Mouse (Mus musculus): ENCODE data around the gene Oas3. TPM values are rescaled to one million over a fixed set of nuclear protein-coding genes. Genes with fewer than 3 reads are reported as not detected.

The Oas3 gene
- polyA plus RNA-seq, 1 experiment: not detected

- no peak overlapping the region for H3ac ChIP-seq (ENCODE audit: control insufficient read depth, insufficient read length, low read depth)
- no peak overlapping the region for H3K4me3 ChIP-seq (ENCODE audit: insufficient read depth, poor library complexity, severe bottlenecking)
- TF ChIP-seq CTCF (IDR thresholded peaks at IDR 0.05; ENCODE audit: control insufficient read depth, insufficient read depth, insufficient read length) (no peak), USF1 (IDR thresholded peaks at IDR 0.05; ENCODE audit: low read depth) (no peak)
- no peaks in the 10 kb centered on the region for H3K79me3 ChIP-seq (ENCODE audit: low read depth)
- H3K79me2 ChIP-seq (ENCODE audit: control insufficient read depth, insufficient read depth): no peaks in the 10 kb centered on the region
- H3K36me3 ChIP-seq (ENCODE audit: control insufficient read depth, insufficient read depth): no peaks in the 10 kb centered on the region
- H3K27me3 ChIP-seq (ENCODE audit: control insufficient read depth, insufficient read depth, insufficient read length): peaks cover 84% of the 10 kb centered on the region
Measured at GRCm38 (mm10) chr5:120706976-120707375, 70.5 kb downstream of the Oas3 start.

- H3K79me3 ChIP-seq (ENCODE audit: low read depth): no peaks in the 10 kb centered on the region
- no peak for TF ChIP-seq MYOG (IDR thresholded peaks at IDR 0.05; ENCODE audit: control insufficient read depth, extremely low read depth, insufficient read length)
- no peak for TF ChIP-seq MAX (IDR thresholded peaks at IDR 0.05)
- TF ChIP-seq USF1 (IDR thresholded peaks at IDR 0.05; ENCODE audit: low read depth): no peak
- no peak for TF ChIP-seq CTCF (IDR thresholded peaks at IDR 0.05; ENCODE audit: control insufficient read depth, insufficient read depth, insufficient read length)
- TF ChIP-seq FOSL1 (IDR thresholded peaks at IDR 0.05; ENCODE audit: insufficient read depth, low read length, poor library complexity, severe bottlenecking): no peak
- TF ChIP-seq MYOD1 (IDR thresholded peaks at IDR 0.05; ENCODE audit: control insufficient read depth, insufficient read length, low read depth): no peak
- no peak for TF ChIP-seq CEBPB (IDR thresholded peaks at IDR 0.05; ENCODE audit: low read depth)
- H3ac ChIP-seq (ENCODE audit: control insufficient read depth, insufficient read length, low read depth): no peak overlapping the region
- H3K79me2 ChIP-seq (ENCODE audit: control insufficient read depth, insufficient read depth): no peaks in the 10 kb centered on the region
- H3K36me3 ChIP-seq (ENCODE audit: control insufficient read depth, insufficient read depth): no peaks in the 10 kb centered on the region
- no peak overlapping the region for H3K4me3 ChIP-seq (ENCODE audit: insufficient read depth, poor library complexity, severe bottlenecking)
- peaks cover 80% of the 10 kb centered on the region for H3K27me3 ChIP-seq (ENCODE audit: control insufficient read depth, insufficient read depth, insufficient read length)
Measured at GRCm38 (mm10) chr5:120706541-120706940, 70.9 kb downstream of the Oas3 start.

- H3K27me3 ChIP-seq (ENCODE audit: control insufficient read depth, insufficient read depth, insufficient read length): peaks cover 73% of the 10 kb centered on the region
- H3ac ChIP-seq (ENCODE audit: control insufficient read depth, insufficient read length, low read depth): no peak overlapping the region
- no peaks in the 10 kb centered on the region for H3K79me2 ChIP-seq (ENCODE audit: control insufficient read depth, insufficient read depth)
- H3K79me3 ChIP-seq (ENCODE audit: low read depth): no peaks in the 10 kb centered on the region
- H3K36me3 ChIP-seq (ENCODE audit: control insufficient read depth, insufficient read depth): no peaks in the 10 kb centered on the region
- no peak for TF ChIP-seq CEBPB (IDR thresholded peaks at IDR 0.05; ENCODE audit: low read depth)
- TF ChIP-seq MYOD1 (IDR thresholded peaks at IDR 0.05; ENCODE audit: control insufficient read depth, insufficient read length, low read depth): no peak
- no peak for TF ChIP-seq MYOG (IDR thresholded peaks at IDR 0.05; ENCODE audit: control insufficient read depth, extremely low read depth, insufficient read length)
- TF ChIP-seq USF1 (IDR thresholded peaks at IDR 0.05; ENCODE audit: low read depth): no peak
- TF ChIP-seq FOSL1 (IDR thresholded peaks at IDR 0.05; ENCODE audit: insufficient read depth, low read length, poor library complexity, severe bottlenecking): no peak
- TF ChIP-seq CTCF (IDR thresholded peaks at IDR 0.05; ENCODE audit: control insufficient read depth, insufficient read depth, insufficient read length): no peak
- no peak for TF ChIP-seq MAX (IDR thresholded peaks at IDR 0.05)
- H3K4me3 ChIP-seq (ENCODE audit: insufficient read depth, poor library complexity, severe bottlenecking): no peak overlapping the region
Measured at GRCm38 (mm10) chr5:120704421-120704820, 73.0 kb downstream of the Oas3 start.

GRCm38 (mm10) chr5:120703660-120704059, 73.8 kb downstream of the Oas3 start:
- no peak overlapping the region for H3K4me3 ChIP-seq (ENCODE audit: insufficient read depth, poor library complexity, severe bottlenecking)
- H3K36me3 ChIP-seq (ENCODE audit: control insufficient read depth, insufficient read depth): no peaks in the 10 kb centered on the region
- H3K79me2 ChIP-seq (ENCODE audit: control insufficient read depth, insufficient read depth): no peaks in the 10 kb centered on the region
- no peaks in the 10 kb centered on the region for H3K79me3 ChIP-seq (ENCODE audit: low read depth)
- TF ChIP-seq CEBPB (IDR thresholded peaks at IDR 0.05; ENCODE audit: low read depth) (no peak), MAX (IDR thresholded peaks at IDR 0.05) (no peak), USF1 (IDR thresholded peaks at IDR 0.05; ENCODE audit: low read depth) (no peak), FOSL1 (IDR thresholded peaks at IDR 0.05; ENCODE audit: insufficient read depth, low read length, poor library complexity, severe bottlenecking) (no peak), MYOG (IDR thresholded peaks at IDR 0.05; ENCODE audit: control insufficient read depth, extremely low read depth, insufficient read length) (no peak), CTCF (IDR thresholded peaks at IDR 0.05; ENCODE audit: control insufficient read depth, insufficient read depth, insufficient read length) (no peak)
- H3ac ChIP-seq (ENCODE audit: control insufficient read depth, insufficient read length, low read depth): no peak overlapping the region
- H3K27me3 ChIP-seq (ENCODE audit: control insufficient read depth, insufficient read depth, insufficient read length): peaks cover 75% of the 10 kb centered on the region

Other genes starting within 250 kb of the Oas3 start
- 34.6 TPM for gene Tpcn1, start 189.0 kb downstream of the Oas3 start, polyA plus RNA-seq (2012; fragmentation: generic; extraction: Trizol)
- gene Iqcd, start 188.6 kb downstream of the Oas3 start, polyA plus RNA-seq (2012; fragmentation: generic; extraction: Trizol): 0.33 TPM
- gene Rita1, start 165.1 kb downstream of the Oas3 start, polyA plus RNA-seq (2012; fragmentation: generic; extraction: Trizol): 17.2 TPM
- 50.2 TPM for gene Ddx54, start 164.9 kb downstream of the Oas3 start, polyA plus RNA-seq (2012; fragmentation: generic; extraction: Trizol)
- not detected for gene Cfap73, start 143.4 kb downstream of the Oas3 start, polyA plus RNA-seq (2012; fragmentation: generic; extraction: Trizol)
- not detected for gene Rasal1, start 128.8 kb downstream of the Oas3 start, polyA plus RNA-seq (2012; fragmentation: generic; extraction: Trizol)
- not detected for gene Dtx1, start 65.7 kb downstream of the Oas3 start, polyA plus RNA-seq (2012; fragmentation: generic; extraction: Trizol)
- gene Oas2, start 27.8 kb downstream of the Oas3 start, polyA plus RNA-seq (2012; fragmentation: generic; extraction: Trizol): not detected
- not detected for gene Oas1e, start 17.9 kb upstream of the Oas3 start, polyA plus RNA-seq (2012; fragmentation: generic; extraction: Trizol)
- 0.07 TPM for gene Oas1c, start 34.9 kb upstream of the Oas3 start, polyA plus RNA-seq (2012; fragmentation: generic; extraction: Trizol)
- not detected for gene Oas1f, start 69.7 kb upstream of the Oas3 start, polyA plus RNA-seq (2012; fragmentation: generic; extraction: Trizol)
- not detected for gene Oas1h, start 83.8 kb upstream of the Oas3 start, polyA plus RNA-seq (2012; fragmentation: generic; extraction: Trizol)
- not detected for gene Oas1g, start 110.0 kb upstream of the Oas3 start, polyA plus RNA-seq (2012; fragmentation: generic; extraction: Trizol)
- gene Oas1a, start 129.9 kb upstream of the Oas3 start, polyA plus RNA-seq (2012; fragmentation: generic; extraction: Trizol): 0.02 TPM
- not detected for gene Oas1d, start 136.9 kb upstream of the Oas3 start, polyA plus RNA-seq (2012; fragmentation: generic; extraction: Trizol)
- gene Rph3a, start 232.4 kb upstream of the Oas3 start, polyA plus RNA-seq (2012; fragmentation: generic; extraction: Trizol): not detected

All from C2C12 (cell line).